Mouse (Mus musculus) embryonic facial prominence, embryonic 13.5 days (tissue): ENCODE results near the gene Nos2. TPM values are rescaled to one million over a fixed set of nuclear protein-coding genes. Genes with fewer than 3 reads are reported as not detected.
A peak's percentile ranks its signal among the peaks of the same experiment; 100 is the strongest.

Experiments
- ATAC-seq: fragments of 200-750 bp; cut with Nextera tagmentation; 2 replicates; pipeline ENCODE4 v1.8.0; 2017; ENCODE audit warnings: low read depth; ENCODE audit not compliant: insufficient number of reproducible peaks, insufficient read depth, low FRiP score, low TSS enrichment
- H3K27ac ChIP-seq: fragments of 300-500 bp; sonication (generic); 2 replicates; pipeline ENCODE4 v1.5.1; 2015; ENCODE audit warnings: moderate library complexity, mild to moderate bottlenecking, inconsistent platforms
- H3K27me3 ChIP-seq: fragments of 300-500 bp; sonication (generic); 2 replicates; pipeline ENCODE4 v1.6.1; 2015; ENCODE audit warnings: mild to moderate bottlenecking, inconsistent platforms
- H3K36me3 ChIP-seq: fragments of 300-500 bp; sonication (generic); 2 replicates; pipeline ENCODE4 v1.6.1; 2015; ENCODE audit warnings: mild to moderate bottlenecking, inconsistent platforms
- H3K4me1 ChIP-seq: fragments of 300-500 bp; sonication (generic); 2 replicates; pipeline ENCODE4 v1.6.1; 2015; ENCODE audit warnings: inconsistent platforms
- H3K4me2 ChIP-seq: fragments of 300-500 bp; sonication (generic); 2 replicates; pipeline ENCODE4 v1.6.1; 2015; ENCODE audit warnings: moderate library complexity, mild to moderate bottlenecking, inconsistent platforms
- H3K4me3 ChIP-seq: fragments of 300-500 bp; sonication (generic); 2 replicates; pipeline ENCODE4 v1.5.1; 2015; ENCODE audit warnings: mild to moderate bottlenecking, inconsistent platforms
- H3K9ac ChIP-seq: fragments of 300-500 bp; sonication (generic); 2 replicates; pipeline ENCODE4 v1.6.1; 2015; ENCODE audit warnings: mild to moderate bottlenecking, inconsistent platforms
- H3K9me3 ChIP-seq: fragments of 300-500 bp; sonication (generic); 2 replicates; pipeline ENCODE4 v1.6.1; 2016; ENCODE audit warnings: inconsistent platforms
- WGBS: fragments of 180-500 bp; shearing (Covaris S2); methylation state at CpG from one replicate; pipeline ENCODE4 v1.1.7; 2015; ENCODE audit warnings: mixed read lengths; 5-methylcytosine and 5-hydroxymethylcytosine counted together
- polyA plus RNA-seq: library from polyadenylated mRNA; unstranded; fragments of >200 nt; fragmentation: Nextera tagmentation; extraction: Ambion mirVana; gene quantifications from 2 replicates; pipeline ENCODE4 v1.2.1, GENCODE M21; 2015

Gene Nos2
- polyA plus RNA-seq, 1 experiment from 2014 or later, result 1.1 TPM

DNA sequence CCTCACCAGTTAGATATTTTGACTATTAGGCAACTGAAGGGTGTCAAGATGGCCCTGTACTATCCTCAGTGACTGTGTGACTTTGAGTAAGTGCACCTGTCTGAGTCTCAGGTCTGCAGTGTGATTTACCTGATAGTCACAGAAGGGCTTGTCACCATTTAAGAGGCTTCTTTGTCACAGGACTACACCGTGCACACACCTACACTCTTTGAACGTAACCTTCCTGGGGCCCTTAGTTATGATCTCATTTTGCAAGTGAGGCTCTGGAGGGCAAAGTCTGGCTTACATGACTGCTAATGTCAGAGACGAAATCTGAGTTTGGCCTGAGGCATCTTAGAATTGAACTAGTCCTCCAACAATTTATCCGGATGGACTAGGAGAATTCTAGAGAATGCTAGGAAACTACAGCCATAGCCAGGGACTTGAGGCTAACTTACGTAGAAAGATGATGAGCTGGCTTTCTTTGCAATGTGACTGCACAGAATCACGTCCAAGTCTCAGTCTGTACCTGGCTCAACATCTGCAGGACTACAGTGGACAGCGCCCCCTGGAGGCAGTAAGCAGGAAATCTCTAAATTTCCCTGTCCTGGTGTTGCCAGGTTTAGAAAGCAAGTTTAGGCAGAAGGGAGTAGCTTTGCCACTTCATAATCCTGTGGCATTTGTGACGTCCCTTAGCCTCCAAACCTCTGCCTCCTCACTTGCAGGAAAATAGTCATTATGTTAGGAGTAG, 2.3 kb downstream of the Nos2 start:
- Histone ChIP-seq H3K4me3 (no peak overlapping the region), H3K4me1 (peaks cover 16% of the 10 kb centered on the region), H3K4me2 (no peak overlapping the region), H3K36me3 (no peaks in the 10 kb centered on the region), H3K27ac (no peak overlapping the region), H3K27me3 (peaks cover 50% of the 10 kb centered on the region), H3K9me3 (no peaks in the 10 kb centered on the region), H3K9ac (no peak overlapping the region)
- WGBS, result 23% methylated on average over 8 of the region's 8 CpGs
- ATAC-seq, result no peak

DNA sequence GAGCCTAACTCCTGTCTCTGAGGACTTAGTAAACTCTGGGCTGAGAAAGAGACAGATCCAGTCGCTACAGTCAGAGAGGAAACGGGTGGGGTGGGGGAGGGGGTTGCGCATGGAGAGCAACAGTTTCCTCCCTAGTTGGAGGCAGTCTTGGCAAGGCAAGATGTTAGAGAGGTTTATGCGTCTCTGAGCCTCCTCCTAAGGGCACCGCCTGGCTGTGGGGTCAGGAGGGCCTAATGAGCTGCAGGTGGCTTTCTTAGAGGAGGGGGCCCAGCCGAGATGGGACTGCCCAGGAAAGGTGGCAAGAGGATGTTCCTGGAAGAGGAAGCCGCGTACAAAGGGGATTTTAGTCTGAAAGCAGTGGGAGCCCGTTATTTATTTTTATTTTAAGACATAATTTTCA, 3.5 kb downstream of the Nos2 start:
- Histone ChIP-seq H3K4me3 (no peak overlapping the region), H3K9me3 (no peaks in the 10 kb centered on the region), H3K4me2 (no peak overlapping the region), H3K27me3 (peaks cover 50% of the 10 kb centered on the region), H3K27ac (no peak overlapping the region), H3K9ac (no peak overlapping the region), H3K4me1 (peaks cover 16% of the 10 kb centered on the region), H3K36me3 (no peaks in the 10 kb centered on the region)
- no peak for ATAC-seq
- WGBS, result 7% methylated on average over 9 of the region's 9 CpGs

DNA sequence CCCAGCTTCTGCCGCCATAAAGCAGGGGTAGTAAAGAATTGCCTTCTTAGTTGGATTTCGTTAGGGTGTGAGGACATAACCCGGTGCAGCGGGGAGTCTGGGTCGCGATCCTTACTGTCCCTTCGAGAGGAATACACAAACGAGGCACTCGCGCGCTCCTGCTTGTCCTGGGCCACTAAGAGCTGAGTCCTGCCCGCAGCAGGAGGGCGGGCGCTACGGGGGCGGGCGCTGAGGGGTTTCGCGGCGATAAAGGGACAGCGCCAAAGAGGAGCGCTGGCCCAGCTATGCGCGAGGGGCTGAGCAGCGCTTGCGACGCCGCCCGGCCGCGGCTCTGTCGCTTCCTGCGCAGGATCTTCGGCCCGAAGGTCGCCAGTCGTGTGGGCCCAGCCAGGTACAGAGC, 4.3 kb downstream of the Nos2 start:
- WGBS, result under 1% methylated on average over 37 of the region's 37 CpGs
- no peak for ATAC-seq
- no peaks in the 10 kb centered on the region for H3K36me3 ChIP-seq
- H3K4me1 ChIP-seq, result peaks cover 16% of the 10 kb centered on the region
- H3K9ac ChIP-seq, result peak overlapping the region; percentile 67
- peak overlapping the region; percentile 79 for H3K4me2 ChIP-seq
- no peaks in the 10 kb centered on the region for H3K9me3 ChIP-seq
- H3K27ac ChIP-seq, result no peak overlapping the region
- peak overlapping the region; percentile 46 for H3K4me3 ChIP-seq
- H3K27me3 ChIP-seq, result peaks cover 50% of the 10 kb centered on the region

DNA sequence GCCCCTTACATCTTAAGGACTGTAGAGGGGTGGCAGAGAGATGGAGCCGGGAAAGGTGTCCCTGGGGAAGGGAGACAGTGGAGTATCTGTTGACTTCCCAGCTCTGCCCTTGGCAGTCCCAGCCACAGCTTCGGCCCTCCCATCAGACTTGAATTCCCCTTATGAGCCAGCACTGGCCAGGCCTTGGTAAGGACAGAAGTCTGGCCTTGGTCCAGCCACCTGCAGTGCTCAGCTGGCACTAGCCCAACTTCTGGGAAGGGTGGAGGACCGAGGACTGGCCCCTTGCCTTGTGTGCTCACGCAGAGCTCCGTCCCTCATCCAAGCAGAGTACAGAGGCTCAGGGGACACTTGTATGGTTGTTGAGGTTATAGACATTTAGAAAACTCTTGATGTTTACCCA, 8.8 kb downstream of the Nos2 start:
- H3K4me1 ChIP-seq, result peaks cover 9% of the 10 kb centered on the region
- H3K4me2 ChIP-seq, result no peak overlapping the region
- H3K9me3 ChIP-seq, result no peaks in the 10 kb centered on the region
- no peaks in the 10 kb centered on the region for H3K36me3 ChIP-seq
- WGBS, result 81% methylated on average over 5 of the region's 5 CpGs
- ATAC-seq, result no peak
- no peak overlapping the region for H3K27ac ChIP-seq
- no peak overlapping the region for H3K9ac ChIP-seq
- H3K4me3 ChIP-seq, result no peak overlapping the region
- peaks cover 29% of the 10 kb centered on the region for H3K27me3 ChIP-seq

DNA sequence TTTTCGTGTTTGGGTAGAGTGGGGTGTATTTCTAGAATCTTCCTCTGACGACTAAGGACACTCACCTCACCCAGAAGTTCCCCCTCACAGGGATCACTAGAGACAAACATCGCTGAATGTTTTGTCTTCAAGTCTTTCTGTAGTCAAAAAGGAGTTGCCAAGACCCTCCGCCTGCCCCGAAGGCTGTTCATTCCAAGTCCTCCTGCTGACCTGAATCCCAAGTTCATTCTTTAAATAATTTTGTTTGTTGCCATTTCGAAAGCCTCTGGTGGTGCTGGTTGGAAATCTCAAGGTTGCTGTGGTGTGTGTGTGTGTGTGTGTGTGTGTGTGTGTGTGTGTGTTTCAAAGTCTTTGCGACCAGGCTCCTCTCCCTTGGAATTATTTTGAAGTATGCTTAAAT, 13.7 kb downstream of the Nos2 start:
- no peaks in the 10 kb centered on the region for H3K36me3 ChIP-seq
- no peak overlapping the region for H3K4me2 ChIP-seq
- no peaks in the 10 kb centered on the region for H3K27me3 ChIP-seq
- H3K4me1 ChIP-seq, result no peaks in the 10 kb centered on the region
- 80% methylated on average over 7 of the region's 7 CpGs for WGBS
- H3K9me3 ChIP-seq, result no peaks in the 10 kb centered on the region
- H3K9ac ChIP-seq, result no peak overlapping the region
- no peak overlapping the region; the same call in 1 of the 2 replicates for H3K27ac ChIP-seq
- no peak overlapping the region for H3K4me3 ChIP-seq
- no peak for ATAC-seq

DNA sequence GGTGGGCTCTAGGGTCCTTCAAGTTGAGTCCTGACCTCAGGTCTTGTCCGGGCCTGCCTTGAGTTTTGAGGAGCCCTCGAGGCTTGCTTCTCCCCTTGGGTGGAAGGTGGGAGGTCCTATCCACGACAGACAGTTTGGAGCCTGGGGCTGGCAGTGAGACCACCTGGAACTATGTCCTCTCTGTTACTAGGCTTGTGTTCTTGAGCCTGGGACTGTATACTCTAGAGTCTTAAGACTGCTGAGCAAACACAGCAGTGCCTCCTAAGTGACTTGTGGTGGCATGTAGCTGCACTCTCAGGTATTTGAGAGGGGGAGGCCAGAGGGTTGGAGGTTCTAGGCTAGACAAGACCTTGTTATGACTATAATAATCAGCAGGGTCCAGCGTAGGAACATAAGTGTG, 14.1 kb downstream of the Nos2 start:
- Histone ChIP-seq H3K9me3 (no peaks in the 10 kb centered on the region), H3K4me2 (no peak overlapping the region), H3K36me3 (no peaks in the 10 kb centered on the region), H3K4me1 (no peaks in the 10 kb centered on the region), H3K27ac (no peak overlapping the region; the same call in 1 of the 2 replicates), H3K9ac (no peak overlapping the region), H3K27me3 (no peaks in the 10 kb centered on the region), H3K4me3 (no peak overlapping the region)
- ATAC-seq, result no peak
- WGBS, result 69% methylated on average over 4 of the region's 4 CpGs

DNA sequence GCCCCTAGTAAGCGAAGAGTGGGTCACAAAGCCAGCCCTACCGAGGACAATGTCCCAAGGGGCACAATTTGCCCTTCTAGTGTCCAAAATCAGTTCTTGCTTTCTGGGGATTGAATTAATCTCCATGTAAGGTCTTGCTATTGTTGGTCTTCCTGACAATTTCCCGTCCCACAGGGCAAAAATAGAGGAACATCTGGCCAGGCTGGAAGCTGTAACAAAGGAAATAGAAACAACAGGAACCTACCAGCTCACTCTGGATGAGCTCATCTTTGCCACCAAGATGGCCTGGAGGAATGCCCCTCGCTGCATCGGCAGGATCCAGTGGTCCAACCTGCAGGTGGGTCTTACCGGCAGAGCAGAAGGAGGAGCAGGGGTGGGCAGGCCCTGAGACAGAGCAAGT, 14.6 kb downstream of the Nos2 start:
- Histone ChIP-seq H3K9ac (no peak overlapping the region), H3K4me1 (no peaks in the 10 kb centered on the region), H3K27ac (no peak overlapping the region; the same call in 1 of the 2 replicates), H3K4me3 (no peak overlapping the region), H3K9me3 (no peaks in the 10 kb centered on the region), H3K4me2 (no peak overlapping the region), H3K36me3 (no peaks in the 10 kb centered on the region), H3K27me3 (no peaks in the 10 kb centered on the region)
- 84% methylated on average over 6 of the region's 6 CpGs for WGBS
- ATAC-seq, result no peak

DNA sequence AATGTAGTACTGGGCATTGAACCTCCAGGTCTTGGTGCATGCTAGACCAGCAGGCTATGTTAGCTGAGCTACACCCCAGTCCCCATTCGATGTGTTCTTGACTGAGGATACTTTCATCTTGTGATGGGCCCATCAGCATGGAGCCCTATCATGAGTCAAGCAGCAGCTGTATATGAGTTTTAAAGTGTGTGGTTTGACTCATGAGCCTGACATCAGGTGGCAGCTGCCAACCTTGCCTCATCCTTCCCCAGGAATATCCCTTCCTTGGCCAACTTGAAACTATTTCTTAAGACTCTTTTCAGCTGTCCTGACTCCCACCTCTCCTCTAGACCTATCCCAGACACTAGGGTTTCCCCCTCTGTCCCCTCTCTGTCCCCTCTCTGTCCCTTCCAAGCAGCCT, 22.5 kb downstream of the Nos2 start:
- ATAC-seq, result no peak

DNA sequence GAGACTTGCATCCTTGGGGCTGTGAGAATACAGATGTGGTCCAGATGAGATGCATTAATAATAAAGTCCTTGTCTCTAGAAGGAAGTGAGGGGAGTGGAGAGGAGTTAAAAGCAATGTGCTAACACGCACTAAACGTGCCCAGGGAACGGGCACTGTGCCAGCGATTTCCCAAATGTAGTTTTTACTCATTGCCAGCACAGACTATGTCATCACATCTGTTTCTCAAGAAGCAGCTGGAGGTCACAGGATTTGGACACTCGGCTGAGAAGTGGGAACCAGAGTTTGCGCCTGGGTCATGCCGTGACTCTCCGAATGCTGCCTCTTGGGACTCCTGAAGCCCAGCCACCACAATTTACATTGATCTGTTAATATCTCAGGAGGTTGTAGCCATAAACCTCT, 29.8 kb downstream of the Nos2 start:
- H3K4me1 ChIP-seq, result peaks cover 4% of the 10 kb centered on the region; the same call in 1 of the 2 replicates
- H3K27me3 ChIP-seq, result peaks cover 23% of the 10 kb centered on the region
- no peak overlapping the region for H3K4me3 ChIP-seq
- WGBS, result 70% methylated on average over 8 of the region's 8 CpGs
- H3K27ac ChIP-seq, result no peak overlapping the region
- H3K9ac ChIP-seq, result no peak overlapping the region
- no peaks in the 10 kb centered on the region for H3K9me3 ChIP-seq
- no peak overlapping the region for H3K4me2 ChIP-seq
- ATAC-seq, result no peak
- H3K36me3 ChIP-seq, result no peaks in the 10 kb centered on the region

More for the DNA sequence above, 22.5 kb downstream of the Nos2 start:
- H3K4me2 ChIP-seq, result no peak overlapping the region
- WGBS, result 83% methylated on average over 1 of the region's 1 CpGs
- no peaks in the 10 kb centered on the region for H3K9me3 ChIP-seq
- H3K4me1 ChIP-seq, result no peaks in the 10 kb centered on the region
- no peaks in the 10 kb centered on the region for H3K36me3 ChIP-seq
- H3K9ac ChIP-seq, result no peak overlapping the region
- H3K27me3 ChIP-seq, result no peaks in the 10 kb centered on the region
- H3K27ac ChIP-seq, result no peak overlapping the region
- no peak overlapping the region for H3K4me3 ChIP-seq

DNA sequence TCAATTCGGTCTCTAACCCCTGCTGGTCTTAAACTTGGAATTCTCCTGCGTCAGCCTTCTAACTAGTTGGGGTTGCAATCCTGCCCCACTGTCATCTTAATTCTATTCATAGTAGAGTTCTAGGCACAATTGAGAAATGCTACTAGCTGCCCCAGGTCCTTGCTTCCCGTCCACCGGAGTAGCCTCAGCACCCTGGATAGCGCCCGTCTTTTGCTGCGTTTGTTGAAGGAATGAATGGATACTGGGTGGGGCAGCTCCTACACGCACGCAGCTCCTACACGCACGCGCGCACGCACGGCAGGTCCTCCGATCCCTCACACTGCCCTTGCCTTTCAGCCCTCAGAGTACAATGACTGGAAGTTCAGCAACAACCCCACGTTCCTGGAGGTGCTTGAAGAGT, 31.9 kb downstream of the Nos2 start:
- Histone ChIP-seq H3K9ac (no peak overlapping the region), H3K4me2 (peak overlapping the region; percentile 48), H3K9me3 (no peaks in the 10 kb centered on the region), H3K36me3 (no peaks in the 10 kb centered on the region), H3K27me3 (peaks cover 27% of the 10 kb centered on the region), H3K4me3 (peak overlapping the region; percentile 16; the same call in 1 of the 2 replicates), H3K4me1 (peaks cover 4% of the 10 kb centered on the region; the same call in 1 of the 2 replicates), H3K27ac (no peak overlapping the region)
- ATAC-seq, result no peak
- WGBS, result 7% methylated on average over 17 of the region's 17 CpGs

DNA sequence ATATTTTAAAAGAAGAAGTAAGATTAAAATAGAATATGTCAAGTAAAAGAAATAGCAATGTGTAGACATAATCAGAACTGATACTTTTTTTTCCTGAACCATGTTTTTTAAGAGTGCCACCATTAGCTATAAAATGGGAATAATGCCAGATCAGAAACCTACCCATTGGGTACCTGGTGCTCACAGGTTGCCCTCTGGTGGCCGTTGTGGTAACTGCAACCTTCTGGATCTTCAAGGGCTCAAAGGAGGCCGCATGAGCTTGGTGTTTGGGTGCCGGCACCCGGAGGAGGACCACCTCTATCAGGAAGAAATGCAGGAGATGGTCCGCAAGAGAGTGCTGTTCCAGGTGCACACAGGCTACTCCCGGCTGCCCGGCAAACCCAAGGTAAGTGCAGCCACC, 35.7 kb downstream of the Nos2 start:
- H3K9ac ChIP-seq, result no peak overlapping the region
- no peak overlapping the region for H3K4me3 ChIP-seq
- H3K27ac ChIP-seq, result no peak overlapping the region
- no peaks in the 10 kb centered on the region for H3K36me3 ChIP-seq
- whole genome bisulfite sequencing, result 12% methylated on average over 7 of the region's 7 CpGs
- no peak for ATAC-seq
- no peak overlapping the region for H3K4me2 ChIP-seq
- H3K9me3 ChIP-seq, result no peaks in the 10 kb centered on the region
- H3K4me1 ChIP-seq, result peaks cover 4% of the 10 kb centered on the region; the same call in 1 of the 2 replicates
- peaks cover 31% of the 10 kb centered on the region for H3K27me3 ChIP-seq

DNA sequence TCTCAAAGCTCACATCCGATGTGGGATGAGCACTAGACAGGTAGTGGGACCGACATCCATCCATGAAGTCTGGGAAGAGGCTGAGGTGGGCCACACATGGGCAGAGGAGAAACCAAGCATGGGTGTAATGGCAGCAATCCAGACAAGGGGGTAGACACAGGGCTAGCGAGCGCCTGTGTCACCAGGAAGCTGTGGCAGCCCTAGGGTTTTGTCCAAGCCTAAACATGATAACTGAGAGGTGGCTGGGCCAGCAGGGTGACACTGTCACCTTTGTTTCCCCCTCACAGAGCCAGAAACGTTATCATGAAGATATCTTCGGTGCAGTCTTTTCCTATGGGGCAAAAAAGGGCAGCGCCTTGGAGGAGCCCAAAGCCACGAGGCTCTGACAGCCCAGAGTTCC, 38.8 kb downstream of the Nos2 start:
- no peak for ATAC-seq
- 65% methylated on average over 8 of the region's 8 CpGs for WGBS
- H3K9me3 ChIP-seq, result no peaks in the 10 kb centered on the region

More for the DNA sequence above, 38.8 kb downstream of the Nos2 start:
- H3K4me2 ChIP-seq, result no peak overlapping the region
- H3K4me3 ChIP-seq, result no peak overlapping the region
- no peaks in the 10 kb centered on the region for H3K4me1 ChIP-seq
- no peak overlapping the region for H3K9ac ChIP-seq
- H3K27me3 ChIP-seq, result peaks cover 9% of the 10 kb centered on the region; the same call in 1 of the 2 replicates
- no peak overlapping the region for H3K27ac ChIP-seq
- H3K36me3 ChIP-seq, result no peaks in the 10 kb centered on the region
